Mouse (Mus musculus) thymus, postnatal 14 days (tissue): ENCODE results near the gene Taldo1.
"Not testable (repeated sequence)": the region's sequence is repeated elsewhere in the genome, so short reads cannot be mapped to it uniquely, and the experiment has no call there.

Experiments
- DNase-seq: peaks from one replicate; pipeline ENCODE4 v3.0.0; 2021

The Taldo1 gene

DNA sequence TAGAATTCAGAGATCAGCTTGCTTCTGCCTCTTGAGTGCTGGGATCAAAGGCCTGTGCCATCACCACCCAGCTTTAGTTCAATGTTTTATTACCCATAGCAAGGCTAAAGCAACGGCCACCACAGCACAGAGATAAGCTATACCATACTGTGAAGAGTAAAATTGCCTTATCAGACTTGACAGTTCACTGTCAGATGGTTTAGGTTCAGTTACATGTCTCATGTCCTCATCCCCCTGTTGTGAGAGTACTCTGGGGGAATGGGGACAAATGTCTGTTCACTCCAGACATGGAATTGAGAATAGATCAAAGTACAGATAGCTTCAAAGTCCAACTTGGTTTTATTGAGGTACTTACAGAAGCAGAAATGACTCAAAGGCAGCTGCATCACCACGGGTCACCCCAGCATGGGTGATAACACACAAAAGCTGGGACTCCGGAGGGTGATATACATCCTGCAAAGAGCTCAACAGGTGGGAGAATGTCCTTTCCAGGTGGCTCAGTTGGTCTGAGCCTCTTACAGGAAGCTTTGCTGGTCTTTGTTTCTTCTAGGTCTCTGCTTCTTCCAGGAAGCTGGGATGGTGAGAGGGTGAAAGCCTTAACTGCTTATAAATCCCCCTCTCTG, 3.4 kb upstream of the Taldo1 start:
- DNase-seq = no peak

DNA sequence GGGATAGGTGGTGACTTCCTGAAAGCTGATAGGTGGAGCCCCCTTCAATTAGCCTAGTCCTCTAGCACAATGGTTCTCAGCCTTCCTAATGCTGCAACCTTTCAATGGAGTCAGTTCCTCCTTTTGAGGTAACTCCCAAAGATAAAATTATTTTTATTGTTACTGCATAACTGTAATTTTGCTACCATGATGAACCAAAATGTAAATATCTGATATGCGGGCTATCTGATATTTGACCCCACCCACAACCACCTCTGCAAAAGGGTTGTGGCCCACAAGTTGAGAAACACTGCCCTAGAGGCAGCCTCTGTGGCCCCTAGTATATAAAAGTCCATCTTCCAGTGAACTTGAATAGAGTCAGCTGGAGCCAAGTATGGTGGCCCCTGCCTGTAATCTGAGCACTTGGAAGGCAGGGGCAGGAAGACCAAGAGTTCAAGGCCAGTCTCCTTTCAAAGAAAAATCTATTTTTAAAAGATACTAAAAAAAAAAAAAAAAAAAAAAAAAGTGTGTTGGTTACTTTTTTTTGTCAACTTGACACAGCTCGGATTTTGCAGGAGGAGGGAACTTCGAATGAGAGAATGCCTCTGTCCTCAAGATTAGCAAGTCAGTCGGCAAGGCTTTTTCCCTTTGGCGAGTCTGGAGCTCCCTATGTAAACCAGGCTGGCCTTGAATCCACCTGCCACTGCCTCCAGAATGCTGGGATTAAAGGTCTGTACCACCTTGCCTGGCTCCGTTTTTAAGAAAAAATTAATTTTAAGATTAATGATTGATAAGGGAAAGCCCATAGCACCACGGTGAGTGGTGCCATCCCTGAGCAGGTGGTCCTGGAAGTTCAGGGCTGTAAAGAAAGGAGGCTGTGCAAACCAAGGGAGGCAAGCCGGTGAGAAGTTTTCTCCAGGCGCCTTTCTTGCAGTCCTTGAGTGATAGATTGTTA, 1.4 kb upstream of the Taldo1 start:
- DNase-seq = no peak

DNA sequence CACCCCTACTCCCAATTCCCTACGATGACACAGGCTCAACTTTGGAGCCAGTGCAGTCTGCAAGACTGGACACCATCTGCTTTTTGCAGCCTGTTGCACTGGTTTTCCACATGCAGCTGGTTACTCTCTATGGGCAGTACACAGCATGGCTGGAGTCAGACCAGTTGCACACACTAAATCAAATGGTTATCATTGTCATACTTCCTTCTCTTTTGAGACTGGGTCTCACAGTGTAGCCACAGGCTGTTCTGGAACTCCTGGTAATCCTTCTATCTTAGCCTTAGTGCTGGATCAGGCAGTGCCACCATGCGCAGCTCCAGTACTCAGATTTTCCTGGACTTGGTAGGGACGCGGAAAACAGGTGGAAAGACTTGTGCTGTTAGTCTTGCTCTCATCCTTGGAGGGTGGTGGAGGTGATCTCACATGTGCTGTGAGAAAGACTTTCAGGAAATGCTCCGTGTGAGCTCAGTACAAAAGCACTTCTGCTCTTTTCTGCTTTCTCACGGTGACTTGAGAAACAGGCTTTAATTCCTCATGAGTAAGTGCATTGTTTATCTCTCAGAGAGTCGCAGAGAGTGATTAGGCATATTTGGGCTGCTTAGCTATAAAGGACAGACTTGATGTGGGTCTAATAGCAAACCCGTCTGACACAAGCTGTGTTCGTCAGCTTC, 688 bp downstream of the Taldo1 start:
- DNase-seq = no peak

DNA sequence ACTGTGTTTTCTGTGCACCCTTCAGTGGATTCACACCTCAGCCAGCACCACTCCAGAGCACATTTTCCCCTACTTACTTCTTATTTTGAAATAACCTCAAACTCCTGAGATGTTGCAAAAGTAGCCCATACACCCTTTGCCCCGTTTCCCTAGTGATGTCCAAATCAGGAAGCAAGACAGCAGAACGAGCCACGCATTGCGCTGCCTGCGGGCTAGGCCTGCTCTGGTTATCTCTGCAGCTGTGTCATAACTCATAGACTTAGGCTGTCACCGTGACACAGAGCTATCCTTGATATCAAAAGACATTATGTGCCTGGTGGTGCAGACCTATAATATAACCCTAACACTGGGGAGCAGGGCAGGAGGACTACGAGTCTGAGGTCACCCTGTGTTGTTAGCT, 2.2 kb downstream of the Taldo1 start:
- DNase-seq = no peak

DNA sequence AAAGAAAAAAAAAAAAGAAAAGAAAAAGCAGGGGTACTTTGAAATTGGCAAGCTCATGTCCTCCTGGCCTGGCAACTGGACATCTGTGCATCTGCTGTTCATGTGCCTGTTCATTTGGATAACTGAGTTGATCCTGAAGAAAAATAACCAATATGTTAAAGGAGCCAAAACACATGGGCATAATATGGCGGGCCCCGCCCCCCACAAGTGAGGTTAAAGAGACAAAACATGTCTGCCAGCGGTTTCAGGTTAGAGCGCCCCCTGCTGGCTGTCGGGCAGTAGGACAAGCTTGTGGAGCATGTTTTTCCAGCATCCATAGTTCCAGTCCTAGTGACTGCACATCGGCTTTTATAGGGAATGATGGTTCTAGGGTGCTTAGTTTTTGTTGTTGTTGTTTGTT, 2.8 kb downstream of the Taldo1 start:
- peak; percentile 80 for DNase-seq

DNA sequence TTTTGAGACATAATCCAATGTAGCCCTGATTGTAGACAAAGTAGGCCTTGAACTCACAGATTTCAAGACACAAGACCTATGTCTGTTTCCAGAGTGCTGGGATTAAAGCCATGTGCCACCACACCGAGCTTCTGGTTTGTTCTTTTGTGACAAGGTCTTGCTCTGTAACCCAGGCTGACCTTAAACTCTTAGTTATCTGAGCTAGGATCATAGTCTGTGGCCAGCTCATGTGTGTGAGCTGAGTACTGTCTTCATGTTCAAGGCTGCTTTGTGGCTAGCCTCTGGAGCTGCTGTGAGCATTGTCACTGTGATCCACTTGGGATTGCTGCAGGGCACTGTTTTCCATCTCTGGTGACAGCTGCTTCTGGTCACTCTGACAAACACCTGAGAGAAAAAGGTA, 3.3 kb downstream of the Taldo1 start:
- no peak for DNase-seq

DNA sequence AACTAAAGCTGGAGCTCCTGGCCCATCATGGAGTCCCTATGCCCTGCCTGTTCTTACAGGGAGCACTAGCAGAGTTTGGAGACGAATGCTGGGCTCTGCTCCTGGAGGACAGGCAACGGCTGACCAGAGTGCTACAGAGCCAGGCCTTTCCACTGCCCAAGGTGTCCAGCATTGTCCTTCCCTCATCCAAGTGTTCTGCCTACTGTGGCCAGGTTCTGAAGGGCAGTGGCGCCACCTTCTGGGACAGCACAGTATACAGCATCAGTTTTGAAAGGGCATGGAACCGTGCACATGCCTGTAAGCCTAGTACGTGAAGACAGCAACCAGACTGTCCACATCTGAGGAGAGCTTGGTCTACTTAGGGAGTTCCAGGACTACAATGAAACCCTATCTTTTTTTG, 11.3 kb downstream of the Taldo1 start:
- peak; percentile 55 for DNase-seq

DNA sequence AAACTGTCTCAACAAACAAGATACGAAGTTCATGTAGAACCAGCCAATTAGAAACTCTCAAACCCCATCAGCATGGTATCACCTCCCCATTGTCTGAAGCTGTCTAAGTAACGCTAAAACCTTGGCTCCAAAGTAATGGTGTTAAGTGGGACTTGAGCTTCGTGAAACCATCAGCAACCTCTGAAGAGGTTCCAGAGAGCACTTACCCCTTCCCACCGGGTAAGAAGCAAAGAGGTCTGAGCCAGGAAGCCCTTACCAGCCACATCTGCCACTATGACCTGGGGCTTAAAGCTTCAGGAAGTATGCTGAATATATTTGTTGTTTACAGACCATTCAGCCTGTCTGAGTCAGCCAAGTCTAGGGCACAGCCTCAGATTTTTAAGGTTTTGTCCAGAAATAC, 13.5 kb downstream of the Taldo1 start:
- no peak for DNase-seq

DNA sequence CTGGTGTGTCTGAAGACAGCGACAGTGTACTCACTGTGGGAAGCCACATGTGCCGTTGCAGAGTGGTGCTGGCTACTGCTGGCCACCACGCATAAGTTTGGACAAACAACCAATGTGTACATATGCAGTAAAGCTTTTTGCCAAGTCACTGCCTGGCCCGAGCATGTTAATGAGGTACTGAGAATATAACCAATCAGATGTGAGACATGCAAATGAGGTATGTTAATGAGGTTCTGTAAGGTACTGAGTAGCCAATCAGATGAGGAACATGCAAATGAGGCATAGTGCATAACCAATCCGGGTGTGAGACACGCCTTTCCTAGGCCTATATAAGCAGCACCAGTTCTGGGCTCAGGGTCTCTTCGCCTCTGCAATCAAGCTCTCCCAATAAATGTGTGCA, 15.7 kb downstream of the Taldo1 start:
- DNase-seq = not testable (repeated sequence)

DNA sequence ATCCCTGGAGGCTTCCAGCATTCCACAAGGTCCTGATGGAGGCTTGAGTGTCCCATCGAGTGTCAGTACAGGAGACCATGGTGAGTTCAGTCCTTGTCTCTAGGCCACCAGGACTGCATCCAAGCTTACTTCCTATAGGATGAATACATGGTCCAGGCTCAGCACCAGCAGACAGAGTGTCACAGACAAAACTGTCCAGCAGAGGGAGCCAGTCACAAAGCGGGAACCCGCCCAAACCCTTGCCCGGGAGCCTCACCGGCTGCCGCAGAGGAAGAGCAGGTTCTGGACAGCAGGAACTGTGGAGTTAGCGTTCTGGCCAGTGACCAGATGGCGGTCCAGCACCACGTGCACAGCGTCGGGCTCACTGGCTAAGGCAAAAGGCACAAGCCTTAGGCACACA, 16.8 kb downstream of the Taldo1 start:
- peak; percentile 84 for DNase-seq

DNA sequence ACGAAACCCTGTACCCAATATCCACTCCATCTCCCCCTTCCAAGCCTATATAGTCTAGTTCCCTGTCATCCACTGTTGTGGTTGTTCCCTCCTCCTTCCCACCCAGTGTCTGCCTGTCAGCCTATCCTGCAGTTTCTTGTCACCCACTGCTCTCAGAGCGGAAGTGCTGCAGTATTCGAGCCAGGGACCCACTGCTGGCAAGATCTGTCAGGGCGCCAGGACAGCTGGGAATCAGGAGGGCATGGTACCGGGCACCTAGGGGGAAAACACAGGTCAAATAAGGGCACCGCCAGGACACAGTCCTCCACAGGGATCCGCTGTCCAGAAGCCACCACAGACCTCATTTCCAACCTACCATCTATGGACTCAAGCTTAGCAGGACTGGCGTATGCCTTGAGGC, 18.6 kb downstream of the Taldo1 start:
- no peak for DNase-seq

DNA sequence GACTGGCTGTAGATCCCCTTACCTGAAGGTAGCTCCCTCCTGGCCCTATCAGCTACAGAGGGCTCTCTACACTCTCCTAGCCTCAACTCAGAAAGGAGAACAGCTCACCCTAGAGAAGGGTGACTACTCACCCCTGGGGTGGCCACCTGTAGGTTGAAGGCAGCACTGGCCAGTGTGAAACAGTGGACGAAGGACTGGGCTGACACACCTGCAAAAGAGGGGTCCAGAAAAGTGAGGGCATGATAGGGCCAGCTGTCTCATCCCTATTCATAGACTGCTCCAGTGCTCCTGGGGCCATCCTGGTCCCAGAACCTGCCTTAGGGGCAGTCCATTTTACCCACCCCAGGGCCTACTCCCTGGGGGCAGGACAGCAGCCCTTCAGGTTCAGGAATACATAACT, 19.7 kb downstream of the Taldo1 start:
- DNase-seq = no peak

DNA sequence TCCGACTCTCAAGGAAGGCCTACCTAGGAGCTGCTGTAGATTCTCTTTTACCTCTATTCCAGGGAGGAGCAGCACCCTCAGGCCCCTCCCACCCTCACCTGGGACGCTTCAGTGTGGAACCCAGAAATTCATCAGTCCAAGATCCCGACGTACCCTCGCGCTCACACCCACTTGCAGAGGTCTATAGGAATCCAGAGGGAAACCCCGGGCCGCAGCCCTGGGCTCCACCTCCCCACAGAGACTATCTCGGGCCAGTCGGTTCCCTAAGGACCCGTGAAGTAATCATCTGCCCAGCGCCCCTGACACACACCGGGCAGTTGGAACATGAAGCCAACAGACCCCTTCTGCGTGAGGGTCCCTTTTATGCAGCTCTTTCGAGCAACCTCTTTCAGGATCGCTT, 21.3 kb downstream of the Taldo1 start:
- DNase-seq = peak; percentile 37

DNA sequence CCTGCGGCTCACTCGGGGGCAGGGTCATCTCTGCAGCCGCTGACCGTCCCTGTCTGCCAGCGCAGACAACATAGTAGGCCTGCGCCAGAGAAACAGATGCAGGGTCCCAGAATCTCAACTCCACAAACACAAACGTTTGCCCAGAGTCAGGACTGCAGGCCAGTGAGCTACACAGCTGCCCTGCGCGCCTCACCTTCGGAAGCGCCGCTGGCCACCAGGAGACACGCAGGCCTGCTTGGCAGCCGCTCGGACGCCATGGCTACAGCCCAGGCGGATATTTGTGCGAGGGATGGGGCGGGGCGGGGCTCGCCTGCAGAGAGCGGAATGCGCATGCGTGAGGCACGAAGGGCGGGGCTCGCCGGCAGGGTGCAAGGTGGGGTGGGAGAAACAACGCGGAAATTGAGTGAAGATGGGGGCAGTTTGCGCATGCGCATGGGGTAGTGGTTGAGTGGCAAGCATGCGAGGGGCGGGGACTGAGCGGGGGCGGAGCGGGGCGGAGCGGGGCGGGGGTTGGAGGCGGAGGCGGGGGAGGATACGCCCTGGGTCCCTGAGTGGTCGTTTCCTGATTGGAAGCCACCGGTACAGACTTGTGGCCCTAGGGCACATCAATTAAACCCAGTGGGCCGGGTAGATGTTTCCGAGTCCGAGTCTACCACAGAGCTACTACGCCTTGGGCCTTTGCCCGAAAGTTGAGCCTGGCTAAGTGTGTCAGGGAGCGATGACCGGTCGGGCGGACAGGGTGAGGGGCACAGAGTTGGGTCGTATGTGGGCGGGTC, 22.0 kb downstream of the Taldo1 start, which contains the start of gene Gatd1:
TSS of gene Gatd1 (minus strand) at position 328 of the 776 bp plus-strand sequence.
- DNase-seq = peak; percentile 100

DNA sequence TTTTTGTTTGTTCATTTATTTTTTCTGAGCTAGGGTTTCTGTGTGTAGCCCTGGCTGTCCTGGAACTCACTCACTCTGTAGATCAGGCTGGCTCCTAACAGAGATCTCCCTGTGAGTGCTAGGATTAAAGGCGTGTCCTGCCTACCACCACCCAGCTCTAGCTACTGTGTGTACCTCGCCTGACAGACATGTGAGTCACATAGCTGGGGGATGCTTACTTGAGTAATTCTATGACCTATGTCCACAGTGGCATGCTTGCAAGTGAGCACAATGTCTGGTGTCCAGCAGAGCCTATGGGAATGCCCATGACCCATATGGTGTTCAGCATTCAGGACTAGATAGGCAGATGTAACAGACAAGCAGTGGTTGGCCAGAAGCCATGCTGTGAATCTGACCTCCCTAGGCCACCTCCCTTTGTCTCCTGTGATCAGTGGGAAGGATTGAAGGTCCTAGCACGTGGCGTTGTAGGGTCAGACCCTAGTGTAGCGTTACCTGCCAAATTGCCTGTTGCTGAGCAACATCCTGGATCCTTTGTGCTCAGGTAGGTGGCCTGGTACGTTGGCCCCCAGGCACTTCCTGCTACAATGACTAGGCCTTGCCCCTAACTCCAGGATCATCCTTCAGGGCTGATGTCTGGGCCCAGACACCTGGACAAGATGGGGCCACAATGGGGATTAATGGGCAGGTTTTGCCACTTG, 24.3 kb downstream of the Taldo1 start:
- no peak for DNase-seq

DNA sequence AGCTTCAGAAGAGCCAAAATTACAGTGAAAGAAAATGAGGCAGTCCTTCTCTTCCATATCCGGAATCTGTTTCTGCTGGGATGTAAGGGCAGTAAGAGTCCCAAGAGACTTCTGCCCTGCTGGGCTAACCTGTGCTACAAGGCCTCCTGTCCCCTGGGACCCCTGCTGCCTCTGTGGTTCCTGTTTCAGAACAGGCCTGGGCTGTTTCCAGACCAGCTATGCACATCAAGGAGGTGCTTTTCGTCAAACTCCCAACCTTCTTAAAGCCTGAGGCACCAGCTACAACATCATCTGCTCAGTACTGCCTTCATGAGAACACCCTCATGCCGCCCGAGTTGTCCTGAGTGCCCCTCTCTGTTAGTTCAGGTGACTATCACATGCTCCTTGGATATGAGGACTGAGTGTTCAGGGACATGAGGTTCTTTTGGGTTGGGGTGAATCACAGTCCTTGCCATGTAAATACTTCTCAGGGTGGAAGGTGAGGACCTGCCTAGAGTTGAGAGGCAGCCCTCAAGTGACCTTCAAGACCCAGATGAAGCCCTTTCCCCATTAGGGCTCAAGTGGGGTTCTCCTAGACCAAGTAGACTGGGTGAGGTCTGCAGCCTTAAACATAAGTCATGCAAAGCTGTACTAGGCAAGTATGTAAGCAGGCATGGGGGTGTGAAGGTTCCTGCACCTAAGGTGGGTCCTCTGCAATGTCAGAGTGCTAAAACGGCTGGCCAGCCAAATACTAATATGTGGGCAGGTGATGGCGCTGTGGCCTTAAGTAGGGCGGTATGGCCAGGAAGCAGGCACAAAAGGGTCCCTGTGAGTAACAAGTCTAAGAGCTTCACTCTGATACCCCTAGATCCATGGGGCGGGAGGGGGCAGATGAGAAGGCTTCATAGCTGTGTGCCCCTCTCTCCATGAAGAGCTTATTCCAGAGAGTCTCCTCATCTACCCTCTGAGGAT, 26.0 kb downstream of the Taldo1 start:
- no peak for DNase-seq

DNA sequence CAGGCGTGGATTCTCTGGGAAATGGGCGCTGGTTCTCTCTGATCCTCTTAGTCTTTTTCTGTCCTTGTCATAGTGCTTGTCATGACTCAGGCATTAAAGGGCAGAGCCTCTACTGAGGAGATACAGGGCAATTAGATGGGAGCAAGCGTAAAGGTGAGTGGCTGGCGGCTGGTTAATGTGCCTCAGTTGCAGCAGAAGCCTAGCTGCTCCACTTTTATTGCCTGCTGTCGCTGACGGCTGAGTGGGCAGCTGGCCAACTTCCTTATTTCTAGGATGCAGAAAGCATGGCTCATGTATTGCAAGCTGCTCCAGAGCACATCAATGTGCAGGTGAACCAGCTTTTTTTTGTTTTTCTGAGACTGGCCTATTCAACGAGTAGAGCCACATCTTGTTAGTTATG, 27.0 kb downstream of the Taldo1 start:
- no peak for DNase-seq

DNA sequence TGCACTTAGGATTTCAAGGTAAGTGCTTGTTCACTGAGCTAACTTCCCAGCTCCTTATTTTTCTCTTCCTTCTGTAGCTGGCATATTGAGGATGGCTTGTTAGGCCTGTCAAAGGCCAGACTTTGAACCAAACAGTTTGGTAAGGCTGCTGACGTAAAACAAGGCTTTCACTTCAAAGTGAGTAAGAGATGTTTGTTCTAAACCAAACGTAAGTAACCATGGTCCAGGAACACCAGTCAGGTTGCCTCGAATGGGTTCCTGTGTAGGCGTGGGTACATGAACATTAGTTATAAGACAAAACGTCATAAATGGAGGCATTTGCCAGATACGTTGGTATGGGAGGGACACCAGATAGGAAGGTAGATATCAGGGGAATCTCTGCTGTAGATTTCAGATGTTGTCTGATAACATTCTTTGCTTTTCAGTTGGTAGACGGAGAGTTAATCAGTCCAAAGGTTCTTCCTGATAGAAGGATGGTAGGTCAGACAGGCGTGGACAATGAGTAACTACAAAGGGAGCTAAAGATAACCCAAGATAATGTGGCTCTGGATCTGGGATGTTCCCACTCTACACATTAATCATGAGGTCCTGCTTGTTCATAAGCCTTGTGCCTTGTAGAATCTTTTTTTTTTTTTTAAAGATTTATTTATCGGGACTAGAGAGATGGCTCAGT, 28.2 kb downstream of the Taldo1 start:
- DNase-seq = no peak

DNA sequence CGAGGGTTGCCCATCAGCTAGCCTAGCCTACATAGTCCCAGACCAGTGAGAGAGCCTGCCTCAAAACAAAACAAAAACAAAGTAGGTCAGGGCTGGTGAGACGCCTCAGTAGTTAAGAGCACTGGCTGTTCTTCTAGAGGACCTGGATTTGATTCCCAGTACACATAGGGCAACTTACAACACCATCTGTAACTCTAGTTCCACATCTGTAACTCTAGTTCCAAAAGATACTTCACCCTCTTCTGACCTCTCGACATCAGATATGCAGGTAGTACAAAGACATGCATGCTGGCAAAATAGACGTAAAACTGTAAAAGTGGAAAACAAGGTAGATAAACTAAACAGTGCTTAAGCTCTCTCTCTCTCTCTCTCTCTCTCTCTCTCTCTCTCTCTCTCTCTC, 31.8 kb downstream of the Taldo1 start:
- no peak for DNase-seq

DNA sequence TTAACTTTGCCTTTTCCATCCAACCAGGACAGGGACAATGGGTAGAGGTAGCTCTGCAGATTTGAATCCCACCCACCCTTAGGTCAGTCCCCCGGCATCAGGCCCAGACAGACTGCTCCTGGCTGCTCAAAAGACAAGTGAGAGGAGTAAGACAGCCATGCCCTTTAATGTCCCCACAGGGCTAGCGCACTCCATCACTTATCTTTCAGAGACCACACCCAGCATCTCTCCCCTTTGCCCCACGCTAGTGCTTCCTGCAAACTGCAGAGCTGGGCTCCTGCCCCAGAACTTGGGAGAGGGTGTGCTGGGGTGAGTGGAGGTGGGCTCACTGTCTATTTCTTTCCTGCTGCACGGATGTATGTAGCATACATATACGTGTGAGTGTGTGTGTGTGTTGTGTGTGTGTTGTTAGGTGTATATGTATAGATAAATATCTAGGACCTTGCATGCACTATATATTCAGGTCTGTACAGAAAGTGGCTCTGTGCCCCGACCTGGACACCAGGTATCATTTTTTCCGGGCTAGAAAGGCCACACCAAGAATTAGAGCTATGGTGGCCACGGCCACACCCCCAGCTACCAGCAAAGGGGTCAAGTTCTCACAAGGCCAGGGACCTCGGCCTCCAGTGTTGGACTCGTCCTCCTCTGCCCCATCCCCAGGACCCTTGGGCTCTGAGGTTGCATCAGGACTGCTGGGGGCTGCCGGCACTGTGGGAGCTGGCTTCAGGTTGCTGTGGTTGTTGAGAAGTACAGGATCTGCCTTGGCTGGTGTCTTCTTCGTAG, 35.1 kb downstream of the Taldo1 start:
- no peak for DNase-seq
